Mouse (Mus musculus): ENCODE measurements around the gene Rgl3. TPM values are rescaled to one million over a fixed set of nuclear protein-coding genes. Genes with fewer than 3 reads are reported as not detected.

Rgl3 gene
- polyA plus RNA-seq, 1 experiment from 2014 or later, result 2.0 TPM

GRCm38 (mm10) chr9:21978398-21979128, 10.7 kb downstream of the Rgl3 start:
- no peaks in the 10 kb centered on the region for H3K4me1 ChIP-seq (replicated peaks)
- ATAC-seq (ENCODE audit: insufficient number of reproducible peaks, low FRiP score), result no peak
- no peak overlapping the region for H3K27ac ChIP-seq (ENCODE audit: poor library complexity, severe bottlenecking)
- peaks cover 7% of the 10 kb centered on the region; the same call in 1 of the 2 replicates for H3K9me3 ChIP-seq (replicated peaks)
- WGBS, result 82% methylated on average over 4 of the region's 4 CpGs
- no peak overlapping the region for H3K4me2 ChIP-seq
- no peaks in the 10 kb centered on the region for H3K36me3 ChIP-seq
- H3K4me3 ChIP-seq, result no peak overlapping the region
- H3K9ac ChIP-seq, result no peak overlapping the region
- peaks cover 41% of the 10 kb centered on the region for H3K27me3 ChIP-seq (replicated peaks)

GRCm38 (mm10) chr9:21977972-21978371, 11.3 kb downstream of the Rgl3 start:
- Histone ChIP-seq H3K9me3 (replicated peaks) (peaks cover 7% of the 10 kb centered on the region; the same call in 1 of the 2 replicates), H3K9ac (no peak overlapping the region), H3K4me2 (no peak overlapping the region), H3K27ac (ENCODE audit: poor library complexity, severe bottlenecking) (no peak overlapping the region), H3K36me3 (no peaks in the 10 kb centered on the region), H3K4me1 (replicated peaks) (no peaks in the 10 kb centered on the region), H3K27me3 (replicated peaks) (peaks cover 36% of the 10 kb centered on the region), H3K4me3 (no peak overlapping the region)
- 16% methylated on average over 2 of the region's 2 CpGs for WGBS
- no peak for ATAC-seq (ENCODE audit: insufficient number of reproducible peaks, low FRiP score)

GRCm38 (mm10) chr9:21977331-21977730, 11.9 kb downstream of the Rgl3 start:
- Histone ChIP-seq H3K27ac (ENCODE audit: poor library complexity, severe bottlenecking) (no peak overlapping the region), H3K9me3 (replicated peaks) (peaks cover 7% of the 10 kb centered on the region; the same call in 1 of the 2 replicates), H3K27me3 (replicated peaks) (peaks cover 30% of the 10 kb centered on the region), H3K36me3 (no peaks in the 10 kb centered on the region), H3K4me1 (replicated peaks) (no peaks in the 10 kb centered on the region), H3K4me2 (no peak overlapping the region), H3K4me3 (no peak overlapping the region), H3K9ac (no peak overlapping the region)
- 84% methylated on average over 5 of the region's 5 CpGs for WGBS
- no peak for ATAC-seq (ENCODE audit: insufficient number of reproducible peaks, low FRiP score)

- Histone ChIP-seq H3K27me3 (replicated peaks) (peaks cover 23% of the 10 kb centered on the region), H3K36me3 (no peaks in the 10 kb centered on the region), H3K9me3 (replicated peaks) (peaks cover 4% of the 10 kb centered on the region; the same call in 1 of the 2 replicates), H3K27ac (ENCODE audit: poor library complexity, severe bottlenecking) (no peak overlapping the region), H3K4me2 (no peak overlapping the region), H3K4me1 (replicated peaks) (no peaks in the 10 kb centered on the region), H3K9ac (no peak overlapping the region), H3K4me3 (no peak overlapping the region)
- ATAC-seq (ENCODE audit: insufficient number of reproducible peaks, low FRiP score), result no peak
- 87% methylated on average over 10 of the region's 10 CpGs for WGBS
These were observed 12.5 kb downstream of the Rgl3 start for GRCm38 (mm10) chr9:21976626-21977175.

GRCm38 (mm10) chr9:21969304-21969703, 19.9 kb downstream of the Rgl3 start:
- H3K9me3 ChIP-seq (replicated peaks), result no peaks in the 10 kb centered on the region
- H3K4me2 ChIP-seq, result no peak overlapping the region
- no peaks in the 10 kb centered on the region for H3K36me3 ChIP-seq
- H3K4me3 ChIP-seq, result no peak overlapping the region
- 85% methylated on average over 4 of the region's 4 CpGs for WGBS
- H3K9ac ChIP-seq, result no peak overlapping the region
- no peaks in the 10 kb centered on the region for H3K27me3 ChIP-seq (replicated peaks)
- no peak for ATAC-seq (ENCODE audit: insufficient number of reproducible peaks, low FRiP score)
- no peaks in the 10 kb centered on the region for H3K4me1 ChIP-seq (replicated peaks)
- no peak overlapping the region for H3K27ac ChIP-seq (ENCODE audit: poor library complexity, severe bottlenecking)

- peaks cover 3% of the 10 kb centered on the region for H3K4me1 ChIP-seq (replicated peaks)
- ATAC-seq (ENCODE audit: insufficient number of reproducible peaks, low FRiP score), result no peak
- H3K9ac ChIP-seq, result no peak overlapping the region
- no peaks in the 10 kb centered on the region for H3K36me3 ChIP-seq
- no peak overlapping the region for H3K4me3 ChIP-seq
- H3K9me3 ChIP-seq (replicated peaks), result no peaks in the 10 kb centered on the region
- H3K27me3 ChIP-seq (replicated peaks), result no peaks in the 10 kb centered on the region
- no peak overlapping the region for H3K27ac ChIP-seq (ENCODE audit: poor library complexity, severe bottlenecking)
- H3K4me2 ChIP-seq, result no peak overlapping the region
- WGBS, result 61% methylated on average over 6 of the region's 6 CpGs
These were observed 20.4 kb downstream of the Rgl3 start for GRCm38 (mm10) chr9:21968883-21969282.

- H3K4me3 ChIP-seq, result peak within 1 kb of the TSS; percentile 55
- peak; percentile 89 for ATAC-seq (ENCODE audit: insufficient number of reproducible peaks, low FRiP score)
- H3K36me3 ChIP-seq, result peaks cover 10% of the 10 kb centered on the region
- peak within 1 kb of the TSS; percentile 92 for H3K4me2 ChIP-seq
- H3K9me3 ChIP-seq (replicated peaks), result no peaks in the 10 kb centered on the region
- WGBS, result 5% methylated on average over 8 of the region's 8 CpGs
- H3K27ac ChIP-seq (ENCODE audit: poor library complexity, severe bottlenecking), result peak within 1 kb of the TSS; percentile 61
- H3K9ac ChIP-seq, result peak within 1 kb of the TSS; percentile 49
- H3K27me3 ChIP-seq (replicated peaks), result peaks cover 26% of the 10 kb centered on the region
- H3K4me1 ChIP-seq (replicated peaks), result peaks cover 38% of the 10 kb centered on the region
These were observed 25.8 kb downstream of the Rgl3 start, which contains the start of gene Epor for GRCm38 (mm10) chr9:21963417-21963816. Gene Epor, minus strand, starts transcription at chr9:21963506.

GRCm38 (mm10) chr9:21962416-21963059, 26.7 kb downstream of the Rgl3 start:
- Histone ChIP-seq H3K4me1 (replicated peaks) (peaks cover 40% of the 10 kb centered on the region), H3K9me3 (replicated peaks) (no peaks in the 10 kb centered on the region), H3K36me3 (peaks cover 14% of the 10 kb centered on the region), H3K27ac (ENCODE audit: poor library complexity, severe bottlenecking) (peak overlapping the region; percentile 61), H3K9ac (peak overlapping the region; percentile 49), H3K4me2 (peak overlapping the region; percentile 92), H3K27me3 (replicated peaks) (peaks cover 26% of the 10 kb centered on the region), H3K4me3 (peak overlapping the region; percentile 55)
- 2% methylated on average over 34 of the region's 34 CpGs for WGBS
- ATAC-seq (ENCODE audit: insufficient number of reproducible peaks, low FRiP score), result peak; percentile 91

GRCm38 (mm10) chr9:21962010-21962409, 27.2 kb downstream of the Rgl3 start:
- H3K27ac ChIP-seq (ENCODE audit: poor library complexity, severe bottlenecking), result peak overlapping the region; percentile 61
- peaks cover 26% of the 10 kb centered on the region for H3K27me3 ChIP-seq (replicated peaks)
- H3K36me3 ChIP-seq, result peaks cover 18% of the 10 kb centered on the region
- H3K9me3 ChIP-seq (replicated peaks), result no peaks in the 10 kb centered on the region
- WGBS, result under 1% methylated on average over 15 of the region's 15 CpGs
- no peak for ATAC-seq (ENCODE audit: insufficient number of reproducible peaks, low FRiP score)
- peaks cover 40% of the 10 kb centered on the region for H3K4me1 ChIP-seq (replicated peaks)
- peak overlapping the region; percentile 92 for H3K4me2 ChIP-seq
- peak overlapping the region; percentile 49 for H3K9ac ChIP-seq
- peak overlapping the region; percentile 55 for H3K4me3 ChIP-seq

- Histone ChIP-seq H3K9me3 (replicated peaks) (no peaks in the 10 kb centered on the region), H3K9ac (peak overlapping the region; percentile 49), H3K36me3 (peaks cover 18% of the 10 kb centered on the region), H3K27ac (ENCODE audit: poor library complexity, severe bottlenecking) (no peak overlapping the region), H3K4me2 (peak overlapping the region; percentile 92), H3K4me1 (replicated peaks) (peaks cover 40% of the 10 kb centered on the region), H3K4me3 (peak overlapping the region; percentile 55), H3K27me3 (replicated peaks) (peaks cover 26% of the 10 kb centered on the region)
- ATAC-seq (ENCODE audit: insufficient number of reproducible peaks, low FRiP score), result no peak
- WGBS, result 3% methylated on average over 35 of the region's 35 CpGs
These were observed 27.8 kb downstream of the Rgl3 start for GRCm38 (mm10) chr9:21961366-21961980.

Data from heart, embryonic 12.5 days (tissue).